8 mouse cellular contexts compared by ENCODE assay signal in genomic region chr15:102692321-102692804, GRCm38 (mm10). TPM values are rescaled to one million over a fixed set of nuclear protein-coding genes. Genes with fewer than 3 reads are reported as not detected.
DNase-seq lines count a peak whose midpoint lies in the region; ATAC-seq lines count a peak whose summit lies in the region.

No protein-coding gene starts in this region.

- no peak for ATAC-seq in heart, embryonic 12.5 days (ENCODE audit: insufficient number of reproducible peaks, low FRiP score)
- peak; percentile 62 for ATAC-seq in forebrain, embryonic 11.5 days (replicated peaks; ENCODE audit: low FRiP score)
- ATAC-seq in liver, embryonic 12.5 days: no peak
- ATAC-seq in CD4-positive, CD25-positive, alpha-beta regulatory T cell, adult 4 months: no peak

- peaks cover 82% of the 10 kb centered on the region for H3K27me3 ChIP-seq in heart, embryonic 12.5 days (replicated peaks)
- peaks cover 62% of the 10 kb centered on the region for H3K27me3 ChIP-seq in forebrain, embryonic 11.5 days (ENCODE audit: control insufficient read depth, insufficient read depth, low read length)
- H3K27me3 ChIP-seq in liver, embryonic 12.5 days (replicated peaks): peaks cover 94% of the 10 kb centered on the region
- H3K27me3 ChIP-seq in splenic B cell, adult 2 months (ENCODE audit: control insufficient read depth, insufficient read depth, low read length, poor library complexity, severe bottlenecking): no peaks in the 10 kb centered on the region; the same call in 1 of the 2 replicates

- no peak overlapping the region for H3K27ac ChIP-seq in heart, embryonic 12.5 days (ENCODE audit: poor library complexity, severe bottlenecking)
- no peak overlapping the region for H3K27ac ChIP-seq in forebrain, embryonic 11.5 days (ENCODE audit: low read depth, low read length)
- no peak overlapping the region for H3K27ac ChIP-seq in liver, embryonic 12.5 days

- peak overlapping the region; percentile 58 for H3K4me3 ChIP-seq in heart, embryonic 12.5 days
- H3K4me3 ChIP-seq in forebrain, embryonic 11.5 days (ENCODE audit: low read depth, low read length): peak overlapping the region; percentile 31
- H3K4me3 ChIP-seq in liver, embryonic 12.5 days: peak overlapping the region; percentile 51

- peak overlapping the region; percentile 93 for H3K4me2 ChIP-seq in heart, embryonic 12.5 days
- H3K4me2 ChIP-seq in forebrain, embryonic 11.5 days (ENCODE audit: low read depth, low read length, severe bottlenecking): peak overlapping the region; percentile 56
- peak overlapping the region; percentile 72 for H3K4me2 ChIP-seq in liver, embryonic 12.5 days

- 1% methylated on average over 26 of the region's 26 CpGs for WGBS in heart, embryonic 12.5 days
- under 1% methylated on average over 26 of the region's 26 CpGs for WGBS in forebrain, embryonic 11.5 days
- WGBS in liver, embryonic 12.5 days (ENCODE audit: insufficient replicate concordance): 2% methylated on average over 26 of the region's 26 CpGs

- H3K36me3 ChIP-seq in heart, embryonic 12.5 days: no peaks in the 10 kb centered on the region
- no peaks in the 10 kb centered on the region for H3K36me3 ChIP-seq in forebrain, embryonic 11.5 days (ENCODE audit: control insufficient read depth, insufficient read depth, low read length)
- no peaks in the 10 kb centered on the region for H3K36me3 ChIP-seq in liver, embryonic 12.5 days
- no peaks in the 10 kb centered on the region for H3K36me3 ChIP-seq in splenic B cell, adult 2 months (ENCODE audit: control insufficient read depth, insufficient read depth, low read length, poor library complexity, severe bottlenecking)

- peaks cover 17% of the 10 kb centered on the region for H3K4me1 ChIP-seq in heart, embryonic 12.5 days (replicated peaks)
- H3K4me1 ChIP-seq in forebrain, embryonic 11.5 days (replicated peaks; ENCODE audit: control insufficient read depth, insufficient read depth, low read length): peaks cover 5% of the 10 kb centered on the region; the same call in 1 of the 2 replicates
- H3K4me1 ChIP-seq in liver, embryonic 12.5 days: peaks cover 12% of the 10 kb centered on the region

- DNase-seq in heart, postnatal 14 days: no peak
- peak; percentile 42 for DNase-seq in Muller cell, postnatal 12 days (ENCODE audit: inconsistent ontology term)
- peak; percentile 65 for DNase-seq in forebrain, embryonic 11.5 days (ENCODE audit: low spot score)
- peak; percentile 18 for DNase-seq in splenic B cell, adult 2 months (ENCODE audit: low read depth, low spot score)
- no peak for DNase-seq in gastrocnemius, postnatal 4 days (ENCODE audit: low spot score in 2 of 2)

- no peaks in the 10 kb centered on the region for H3K9me3 ChIP-seq in heart, embryonic 12.5 days (replicated peaks)
- H3K9me3 ChIP-seq in forebrain, embryonic 11.5 days (ENCODE audit: control insufficient read depth, low read length): no peaks in the 10 kb centered on the region
- H3K9me3 ChIP-seq in liver, embryonic 12.5 days (replicated peaks): no peaks in the 10 kb centered on the region

- intact Hi-C loops in heart, postnatal 14 days (cut with DNase I): no loop called here

- H3K9ac ChIP-seq in heart, embryonic 12.5 days: peak overlapping the region; percentile 58; the same call in 1 of the 2 replicates
- peak overlapping the region; percentile 33 for H3K9ac ChIP-seq in forebrain, embryonic 11.5 days (ENCODE audit: low read length)
- no peak overlapping the region for H3K9ac ChIP-seq in liver, embryonic 12.5 days

RNA-seq across cellular contexts. Expression of gene Atp5g2, which starts 20.2 kb away (rescaled TPM):
- 73.0 and 88.2 TPM in 2 replicates for polyA plus RNA-seq in heart, embryonic 12.5 days (2016; fragmentation: Nextera tagmentation; extraction: Ambion mirVana)
- 10 to 100 TPM; 22.8 to 37.2 TPM for total RNA-seq in heart, postnatal 14 days (2021)
- polyA plus RNA-seq in forebrain, embryonic 11.5 days (2014; fragmentation: Nextera tagmentation; extraction: Ambion mirVana): 52.7 and 58.4 TPM in 2 replicates
- 39.6 and 42.2 TPM in 2 replicates for polyA plus RNA-seq in liver, embryonic 12.5 days (2016; fragmentation: Nextera tagmentation; extraction: Ambion mirVana)
- 10 to 100 TPM; 59.6 to 89.5 TPM for polyA plus RNA-seq in CD4-positive, CD25-positive, alpha-beta regulatory T cell, adult 4 months (2017; shearing (Covaris generic))
- total RNA-seq in gastrocnemius, postnatal 4 days (2021): 10 to 100 TPM; 19.0 to 29.5 TPM

RNA-seq across cellular contexts. Expression of gene Calcoco1, which starts 29.6 kb away (rescaled TPM):
- polyA plus RNA-seq in heart, embryonic 12.5 days (2016; fragmentation: Nextera tagmentation; extraction: Ambion mirVana): 55.1 and 55.3 TPM in 2 replicates
- total RNA-seq in heart, postnatal 14 days (2021): 100 to 1,000 TPM in 1 of 2 experiments, 10 to 100 TPM in 1; 89.5 to 104 TPM
- polyA plus RNA-seq in forebrain, embryonic 11.5 days (2014; fragmentation: Nextera tagmentation; extraction: Ambion mirVana): 30.4 and 31.1 TPM in 2 replicates
- 8.7 and 10.3 TPM in 2 replicates for polyA plus RNA-seq in liver, embryonic 12.5 days (2016; fragmentation: Nextera tagmentation; extraction: Ambion mirVana)
- 10 to 100 TPM; 37.8 to 60.1 TPM for polyA plus RNA-seq in CD4-positive, CD25-positive, alpha-beta regulatory T cell, adult 4 months (2017; shearing (Covaris generic))
- total RNA-seq in gastrocnemius, postnatal 4 days (2021): 10 to 100 TPM; 60.8 to 67.8 TPM

Comparison
In these comparisons a context has a peak if more than half of its experiments do, and no peak if none do; other contexts are left out.
1. DNase-seq: peak in Muller cell, postnatal 12 days (single experiment), forebrain, embryonic 11.5 days (single experiment) and splenic B cell, adult 2 months (single experiment); none in heart, postnatal 14 days (0 of 2) and gastrocnemius, postnatal 4 days (0 of 2).
2. Peak in every context shown above with its lines, with median percentiles within 50 percentile points of each other: H3K4me2 ChIP-seq and H3K4me3 ChIP-seq.